Mouse (Mus musculus): ENCODE data around the gene Trf. TPM values are rescaled to one million over a fixed set of nuclear protein-coding genes. Genes with fewer than 3 reads are reported as not detected.
"Not testable (repeated sequence)": the region's sequence is repeated elsewhere in the genome, so short reads cannot be mapped to it uniquely, and the experiment has no call there.

Gene Trf
- polyA plus RNA-seq, 2 experiments from 2014 or later, result 3.0 to 5.8 TPM

- ATAC-seq, result no peak
Measured at GRCm38 (mm10) chr9:103214281-103214680, 16.0 kb downstream of the Trf start.

- no peak for ATAC-seq
Measured at GRCm38 (mm10) chr9:103213631-103214030, 16.6 kb downstream of the Trf start.

- no peak for ATAC-seq
Measured at GRCm38 (mm10) chr9:103212654-103213420, 17.4 kb downstream of the Trf start.

- no peak for ATAC-seq
Measured at GRCm38 (mm10) chr9:103208802-103209423, 21.3 kb downstream of the Trf start.

- peak; percentile 98 for ATAC-seq
Measured at GRCm38 (mm10) chr9:103207846-103208245, 22.4 kb downstream of the Trf start.

GRCm38 (mm10) chr9:103205786-103206185 lies 24.5 kb downstream of the Trf start:
- ATAC-seq, result no peak

- ATAC-seq, result peak; percentile 99
Measured at GRCm38 (mm10) chr9:103201561-103202260, 28.5 kb downstream of the Trf start, which contains the start of gene Srprb. Gene Srprb, minus strand, starts transcription at chr9:103202137.

GRCm38 (mm10) chr9:103188416-103188815 lies 41.8 kb downstream of the Trf start:
- no peak for ATAC-seq

GRCm38 (mm10) chr9:103186747-103187146 lies 43.5 kb downstream of the Trf start:
- ATAC-seq, result no peak

GRCm38 (mm10) chr9:103185946-103186345 lies 44.3 kb downstream of the Trf start:
- no peak for ATAC-seq

- no peak for ATAC-seq
Measured at GRCm38 (mm10) chr9:103184855-103185254, 45.4 kb downstream of the Trf start.

- no peak for ATAC-seq
Measured at GRCm38 (mm10) chr9:103181886-103182285, 48.4 kb downstream of the Trf start.

GRCm38 (mm10) chr9:103180807-103181565 lies 49.3 kb downstream of the Trf start:
- ATAC-seq, result peak; percentile 98

- ATAC-seq, result no peak
Measured at GRCm38 (mm10) chr9:103180303-103180702, 49.9 kb downstream of the Trf start.

GRCm38 (mm10) chr9:103175692-103176091 lies 54.6 kb downstream of the Trf start:
- no peak for ATAC-seq

GRCm38 (mm10) chr9:103174771-103175519 lies 55.3 kb downstream of the Trf start:
- ATAC-seq, result no peak

- no peak for ATAC-seq
Measured at GRCm38 (mm10) chr9:103168771-103169170, 61.5 kb downstream of the Trf start.

- ATAC-seq, result no peak
Measured at GRCm38 (mm10) chr9:103168046-103168445, 62.2 kb downstream of the Trf start.

GRCm38 (mm10) chr9:103163806-103164205 lies 66.4 kb downstream of the Trf start:
- no peak for ATAC-seq

GRCm38 (mm10) chr9:103155158-103155557 lies 75.1 kb downstream of the Trf start:
- ATAC-seq, result not testable (repeated sequence)

- ATAC-seq, result no peak
Measured at GRCm38 (mm10) chr9:103154568-103154967, 75.7 kb downstream of the Trf start.

Measured in CD4-positive, CD25-positive, alpha-beta regulatory T cell, adult 4 months (primary cell).